Mouse (Mus musculus) neutrophil, adult 5-6 weeks (primary cell): ENCODE measurements around the gene Kcnk4. TPM values are rescaled to one million over a fixed set of nuclear protein-coding genes. Genes with fewer than 3 reads are reported as not detected.
"Not testable (repeated sequence)": the region's sequence is repeated elsewhere in the genome, so short reads cannot be mapped to it uniquely, and the experiment has no call there.

ENCODE experiments used
- ATAC-seq: fragments of 151-379, 151-347 bp; 2 replicates; pipeline ENCODE4 v1.8.0; 2017; ENCODE audit warnings: mild to moderate bottlenecking, moderate TSS enrichment; ENCODE audit not compliant: insufficient number of reproducible peaks, poor library complexity, low FRiP score, severe bottlenecking; ENCODE audit errors: extremely low read depth
- total RNA-seq: library from RNA; stranded (forward); fragments of 200-1000 nt; gene quantifications from 2 replicates; pipeline ENCODE4 v1.2.3, GENCODE M21; 2017

The Kcnk4 gene
- total RNA-seq, 1 experiment from 2014 or later = not detected

DNA sequence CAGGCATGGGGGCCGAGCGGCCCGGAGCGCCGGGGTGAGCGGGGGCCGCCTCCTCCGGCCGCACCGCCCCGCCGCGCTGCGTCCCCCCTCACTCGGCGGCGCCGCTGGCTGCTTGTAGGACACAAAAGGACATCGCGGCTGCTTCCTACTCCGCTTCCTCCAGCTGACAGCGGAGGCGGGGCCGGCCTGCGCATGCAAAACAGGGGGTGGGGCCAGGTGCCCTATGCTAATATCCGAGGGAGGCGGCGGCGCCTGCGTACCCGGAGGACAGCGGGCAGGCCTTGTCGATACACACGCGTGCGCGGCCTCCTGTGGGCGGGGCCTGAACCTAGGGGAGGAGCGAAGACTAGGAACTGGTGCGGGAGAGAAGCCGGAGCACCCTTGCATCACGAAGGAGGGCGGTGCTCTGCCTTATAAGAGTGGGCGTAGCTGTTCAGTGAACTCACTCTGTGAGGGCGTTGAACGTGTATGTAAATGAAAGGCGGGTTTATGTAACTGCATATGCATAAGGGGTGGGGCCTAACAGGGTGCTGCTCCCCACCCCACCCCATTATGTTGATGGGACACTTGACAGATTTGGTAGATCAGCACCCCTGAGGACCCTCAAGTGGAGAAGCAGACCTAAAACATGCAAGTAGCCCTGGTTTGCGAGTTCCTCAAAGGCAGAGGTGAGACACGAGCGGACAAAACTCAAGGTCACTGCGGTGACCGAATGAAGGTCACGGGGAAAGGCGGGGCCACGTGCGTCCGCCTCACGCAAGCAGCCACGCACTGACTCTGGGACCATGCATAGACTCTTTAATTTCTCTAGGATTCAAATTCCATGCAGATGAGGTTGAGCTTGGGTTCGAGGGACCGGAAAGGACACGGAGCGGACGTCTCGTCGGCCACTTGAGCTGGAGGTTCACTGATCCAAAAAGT, 12.4 kb downstream of the Kcnk4 start, which contains the start of gene Esrra:
TSS of gene Esrra (minus strand) at position 167 of the 921 bp plus-strand sequence.
- ATAC-seq = peak; percentile 89

- no peak for ATAC-seq
Measured at GRCm38 (mm10) chr19:6920741-6921636, 13.3 kb downstream of the Kcnk4 start.

DNA sequence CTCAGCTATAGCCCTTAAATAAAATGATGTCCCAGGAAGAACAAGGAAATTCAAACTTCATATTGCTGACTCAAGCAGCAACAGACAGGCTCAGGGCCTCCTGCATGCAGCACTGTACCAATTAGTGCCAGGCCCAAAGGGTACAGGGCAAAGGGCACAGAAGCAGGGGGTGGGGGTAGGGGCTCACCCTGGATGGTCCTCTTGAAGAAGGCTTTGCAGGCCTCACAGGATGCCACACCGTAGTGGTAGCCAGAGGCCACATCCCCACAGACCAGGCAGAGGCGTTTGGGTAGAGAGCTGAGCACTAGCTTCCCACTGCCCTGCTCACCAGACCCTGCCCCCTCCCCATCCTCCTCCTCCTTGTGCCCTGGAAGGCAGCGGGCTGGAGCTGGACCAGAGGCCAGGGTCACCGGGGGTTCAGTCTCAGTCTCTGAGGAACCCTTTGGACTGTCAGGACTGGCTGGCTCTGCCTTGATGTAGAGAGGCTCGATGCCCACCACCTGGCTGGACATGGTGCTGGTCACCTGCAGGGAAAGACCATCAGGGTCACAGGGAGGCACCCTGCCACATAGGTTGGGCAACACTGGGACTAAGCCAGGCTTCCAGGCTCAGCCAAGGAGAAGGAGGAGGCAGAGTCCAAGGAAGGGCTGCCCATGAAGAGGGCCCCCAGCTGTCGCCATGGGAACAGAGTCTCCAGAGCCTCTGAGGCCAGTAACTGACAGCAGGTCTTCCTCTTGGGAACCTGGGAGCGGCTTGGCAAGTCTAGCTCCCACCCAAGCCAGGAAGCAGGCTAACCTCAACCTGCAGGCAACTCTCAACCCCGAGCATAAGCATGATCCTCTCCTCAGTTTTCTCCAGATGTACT, 14.2 kb downstream of the Kcnk4 start:
- no peak for ATAC-seq

GRCm38 (mm10) chr19:6919431-6919830, 14.9 kb downstream of the Kcnk4 start:
- no peak for ATAC-seq

- ATAC-seq = no peak
Measured at GRCm38 (mm10) chr19:6918321-6918720, 16.0 kb downstream of the Kcnk4 start.

DNA sequence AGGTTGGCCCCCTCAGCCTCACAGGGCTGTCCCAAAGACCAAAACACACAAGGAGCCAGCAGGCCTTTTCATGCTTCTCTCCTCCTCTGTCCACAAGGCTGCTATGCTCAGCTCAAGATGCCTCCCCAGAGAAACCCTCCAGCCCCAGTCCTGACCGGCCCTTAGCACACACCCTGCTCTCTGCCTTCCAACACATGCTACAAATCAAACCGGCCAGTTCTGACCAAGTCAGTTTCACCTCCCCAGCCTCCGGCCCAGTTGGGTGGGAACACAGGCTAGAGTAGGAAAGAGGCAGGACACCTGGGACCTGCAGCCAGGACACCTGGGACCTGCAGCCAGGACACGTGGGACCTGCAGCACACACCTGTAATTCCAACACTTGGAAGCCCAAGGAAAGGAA, 17.8 kb downstream of the Kcnk4 start:
- no peak for ATAC-seq

DNA sequence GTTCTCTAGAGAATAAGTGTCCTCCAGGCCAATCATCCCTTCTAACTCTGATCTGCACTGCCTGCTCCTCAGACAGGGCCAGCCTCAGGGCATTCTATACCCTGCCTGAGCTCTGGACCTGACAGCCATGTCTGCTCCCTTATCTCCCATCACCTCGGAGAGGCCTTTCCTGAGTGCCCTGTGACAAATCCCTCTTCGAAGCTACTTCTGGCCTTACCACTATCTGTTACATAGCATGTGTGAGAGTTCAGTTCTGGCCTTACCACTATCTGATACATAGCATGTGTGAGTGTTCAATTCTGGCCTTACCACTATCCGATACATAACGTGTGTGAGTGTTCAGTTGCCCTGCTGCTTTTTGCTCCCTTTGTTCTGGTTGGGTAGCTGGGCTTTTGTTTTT, 19.0 kb downstream of the Kcnk4 start:
- no peak for ATAC-seq

- no peak for ATAC-seq
Measured at GRCm38 (mm10) chr19:6914540-6914939, 19.8 kb downstream of the Kcnk4 start.

DNA sequence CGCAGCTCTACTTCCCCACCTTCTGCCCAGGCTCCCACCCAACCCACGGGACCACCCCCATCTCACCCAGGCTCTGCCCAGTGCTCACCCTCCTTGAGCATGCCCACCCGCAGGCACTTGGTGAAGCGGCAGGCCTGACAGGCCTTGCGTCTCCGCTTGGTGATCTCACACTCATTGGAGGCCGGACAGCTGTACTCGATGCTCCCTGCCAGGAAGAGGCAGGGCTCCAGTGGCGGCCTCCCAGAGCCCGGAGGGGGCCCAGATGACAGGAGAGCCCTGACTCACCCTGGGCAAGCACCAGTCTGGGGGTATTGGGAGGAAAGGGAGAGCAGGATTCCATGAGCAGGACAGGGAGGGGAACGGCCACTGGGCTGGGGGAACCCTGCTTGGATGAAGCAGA, 20.3 kb downstream of the Kcnk4 start:
- no peak for ATAC-seq

GRCm38 (mm10) chr19:6913036-6913435, 21.3 kb downstream of the Kcnk4 start:
- no peak for ATAC-seq

GRCm38 (mm10) chr19:6912205-6912970, 21.9 kb downstream of the Kcnk4 start:
- ATAC-seq = no peak

DNA sequence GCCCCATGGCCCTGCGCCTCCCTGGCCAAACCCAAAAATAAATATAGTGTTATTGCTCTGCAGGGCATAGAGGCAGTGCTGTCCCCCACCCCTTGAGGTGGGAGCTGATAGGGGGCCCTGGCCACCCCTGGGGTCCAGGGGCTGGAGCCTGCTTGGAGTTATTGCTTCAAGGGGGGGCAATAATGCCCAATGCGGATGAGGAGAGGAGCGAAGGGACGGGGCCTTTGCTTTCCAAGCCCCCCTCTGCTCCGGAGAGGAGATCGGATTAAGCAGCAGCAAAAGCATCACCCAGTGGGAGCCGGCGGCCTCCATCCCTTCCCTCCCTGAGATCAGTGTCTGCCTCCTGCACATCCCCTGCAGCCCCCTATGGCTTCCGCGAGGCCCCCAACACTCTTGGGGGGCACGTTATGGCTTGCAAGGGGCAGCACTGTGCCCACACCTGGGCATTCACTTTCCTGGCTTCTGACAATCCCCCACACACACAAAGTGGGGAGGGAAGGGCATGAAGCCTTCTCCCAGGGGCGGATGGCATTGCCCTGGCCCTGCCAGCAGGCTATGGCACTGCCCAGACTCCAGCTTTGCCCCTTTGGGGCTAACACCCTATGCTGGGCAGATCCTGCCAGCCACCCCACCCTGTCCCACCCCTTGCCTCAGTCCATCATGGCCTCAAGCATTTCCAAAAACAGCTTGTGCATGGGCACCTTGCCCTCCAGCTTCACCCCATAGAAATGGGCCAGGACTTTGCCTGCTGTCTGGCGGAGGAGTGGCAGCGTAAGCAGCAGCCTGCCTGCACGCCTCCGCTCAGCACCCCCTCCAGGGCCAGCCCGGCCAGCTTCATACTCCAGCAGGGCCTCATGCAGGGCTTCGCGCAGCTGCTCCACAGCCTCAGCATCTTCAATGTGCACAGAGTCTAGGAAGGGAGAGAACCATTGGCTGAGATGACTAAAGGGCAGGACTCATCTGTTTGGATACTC, 22.9 kb downstream of the Kcnk4 start:
- ATAC-seq = no peak

DNA sequence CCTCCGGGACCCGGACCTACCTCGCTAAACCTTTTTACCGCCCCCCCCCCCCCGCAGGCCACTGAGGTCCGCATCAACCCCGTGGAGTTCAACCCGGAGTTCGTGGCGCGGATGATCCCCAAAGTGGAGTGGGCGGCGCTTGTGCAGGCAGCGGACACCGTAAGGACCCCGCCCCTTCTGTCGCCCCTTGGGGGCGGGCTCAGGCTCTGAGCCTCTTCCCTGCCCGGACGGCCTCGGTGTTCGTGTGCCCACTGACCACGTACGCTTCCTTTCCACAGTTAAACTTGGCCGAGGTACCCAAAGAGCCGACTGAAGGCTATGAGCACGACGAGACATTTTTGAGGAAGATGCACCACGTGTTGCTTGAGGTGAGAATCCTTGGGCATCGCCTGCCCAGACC, 24.0 kb downstream of the Kcnk4 start:
- not testable (repeated sequence) for ATAC-seq

GRCm38 (mm10) chr19:6909507-6910289, 24.6 kb downstream of the Kcnk4 start, which contains the start of the genes Trmt112 and Prdx5:
Gene Trmt112, plus strand, starts transcription at chr19:6909698.
Gene Prdx5, minus strand, starts transcription at chr19:6910106.
- ATAC-seq = peak; percentile 74

DNA sequence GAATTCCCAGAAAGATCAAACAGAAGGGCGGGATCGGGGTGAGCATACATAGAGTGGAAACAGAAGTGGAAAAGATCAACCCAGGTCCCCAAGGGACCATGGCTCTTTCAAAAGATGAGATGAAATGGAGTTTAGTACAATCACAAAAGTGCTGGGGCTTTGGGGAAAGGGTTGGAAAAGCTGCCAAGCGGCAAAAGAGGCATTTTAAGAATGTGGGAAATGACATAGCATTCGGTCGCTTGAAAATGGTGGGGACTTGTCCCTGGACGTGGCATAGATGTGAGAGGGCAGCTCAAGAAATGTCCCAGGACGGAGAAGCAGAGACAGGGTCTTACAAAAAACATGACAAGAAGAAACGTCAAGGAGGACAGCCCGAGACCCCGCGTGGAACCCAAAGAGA, 25.3 kb downstream of the Kcnk4 start:
- no peak for ATAC-seq

GRCm38 (mm10) chr19:6907811-6908540, 26.3 kb downstream of the Kcnk4 start:
- ATAC-seq = no peak
